Mouse (Mus musculus) cerebellum, postnatal 10 days (tissue): ENCODE measurements around the gene Epb41l2.

Source experiments
- DNase-seq, 2 experiments: peaks; one replicate each; pipeline ENCODE4 v3.0.0; 2021; ENCODE audit warnings: mixed read lengths in 2 of 2

The Epb41l2 gene

DNA sequence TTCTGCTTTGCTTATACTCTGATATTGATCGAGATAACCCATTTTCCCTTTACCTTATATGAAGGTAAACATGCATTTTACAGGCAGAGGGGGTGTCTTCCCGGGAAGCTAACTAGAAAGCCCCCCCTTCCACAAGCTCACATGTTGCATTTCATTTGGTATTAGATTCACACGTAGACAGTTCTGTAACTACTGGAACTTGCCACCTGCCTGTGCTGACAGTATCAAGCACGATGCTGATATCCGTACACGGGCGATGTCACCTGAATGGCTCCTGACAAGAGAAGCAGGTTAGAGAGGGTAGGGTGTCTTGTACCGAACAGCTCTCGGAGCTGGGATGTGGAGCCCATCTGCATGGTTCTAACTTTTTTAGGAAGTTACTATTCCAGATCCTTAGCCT is 41.0 kb downstream of the Epb41l2 start:
- no peak for DNase-seq

DNA sequence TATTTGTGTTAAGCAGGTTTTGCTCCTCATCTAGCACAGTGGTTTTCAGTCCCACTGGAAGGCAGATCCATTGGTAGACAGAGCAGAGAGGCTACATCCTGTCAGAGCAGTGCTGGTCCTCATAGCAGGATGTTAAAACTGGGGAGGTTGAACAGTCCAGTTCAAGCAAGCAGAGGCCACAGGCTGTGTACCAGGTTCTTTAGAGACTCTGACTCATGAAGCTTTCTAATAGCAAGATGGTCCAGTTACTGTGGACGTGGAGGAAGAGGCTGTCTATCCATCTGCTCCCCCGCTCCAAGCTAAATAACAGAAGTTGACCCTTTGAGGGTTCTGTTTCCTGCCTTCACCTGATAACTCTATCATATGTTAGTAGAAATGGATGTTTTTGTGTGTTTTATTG is 41.8 kb downstream of the Epb41l2 start:
- DNase-seq: no peak

DNA sequence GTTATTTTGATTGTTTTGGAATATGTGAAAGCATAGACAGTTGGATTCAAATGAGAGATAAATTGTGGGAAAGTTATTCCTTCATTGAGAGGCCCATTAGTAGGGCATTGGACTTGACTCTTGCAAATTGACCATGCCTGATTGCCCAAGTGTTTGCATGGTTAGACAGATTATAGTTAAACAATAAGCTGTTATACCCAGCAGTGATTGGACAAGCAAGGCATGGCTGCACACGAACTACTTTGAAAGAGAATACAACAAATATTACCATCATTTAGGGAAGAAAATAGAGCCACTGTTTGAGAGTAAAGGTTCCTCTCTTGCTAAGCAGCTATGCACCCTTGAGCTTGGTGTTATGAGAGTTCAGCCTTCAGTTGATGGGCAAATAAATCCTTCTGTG is 43.3 kb downstream of the Epb41l2 start:
- DNase-seq: no peak

DNA sequence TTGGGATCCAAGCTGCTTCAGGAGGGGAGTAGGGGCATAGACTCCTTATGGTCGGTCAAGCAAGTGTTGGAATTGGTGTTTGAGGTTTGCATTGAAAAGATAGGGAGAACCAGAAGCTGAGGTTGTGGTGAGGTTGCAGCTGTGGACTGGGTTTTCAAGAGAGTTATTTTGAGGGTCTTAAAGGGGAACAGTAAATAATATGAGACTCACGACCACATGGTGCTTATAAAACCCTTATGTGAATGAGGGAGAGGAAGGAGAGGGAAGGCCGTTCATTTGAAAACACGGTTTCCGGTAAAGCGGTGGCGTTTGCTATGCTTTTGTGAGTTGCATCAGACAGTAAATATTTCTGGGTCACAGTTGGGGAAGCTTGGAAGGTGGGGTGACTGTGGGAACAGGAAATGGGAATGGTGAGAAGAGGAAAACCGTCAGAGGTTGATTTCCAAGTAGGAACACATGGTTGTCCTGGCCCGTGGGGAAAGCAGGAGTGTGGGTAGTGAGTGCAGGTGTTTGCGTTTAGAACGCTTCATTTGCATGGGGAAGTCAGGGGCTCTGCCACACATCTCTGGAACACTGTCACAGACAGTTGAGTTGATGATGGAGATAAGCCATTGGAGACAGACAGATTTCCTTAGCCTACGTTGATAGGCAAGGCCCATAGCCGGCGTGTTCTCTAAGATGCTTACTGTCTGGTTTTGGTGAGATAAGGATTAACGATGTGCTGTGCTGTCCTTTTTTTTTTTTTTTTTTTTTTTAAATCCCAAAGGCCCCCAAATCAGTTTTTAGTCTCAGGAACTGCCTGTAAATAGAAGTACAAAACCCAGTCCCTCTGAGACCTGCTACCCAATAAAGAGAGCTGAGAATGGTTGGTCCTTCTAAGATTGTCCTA is 44.5 kb downstream of the Epb41l2 start:
- no peak for DNase-seq

DNA sequence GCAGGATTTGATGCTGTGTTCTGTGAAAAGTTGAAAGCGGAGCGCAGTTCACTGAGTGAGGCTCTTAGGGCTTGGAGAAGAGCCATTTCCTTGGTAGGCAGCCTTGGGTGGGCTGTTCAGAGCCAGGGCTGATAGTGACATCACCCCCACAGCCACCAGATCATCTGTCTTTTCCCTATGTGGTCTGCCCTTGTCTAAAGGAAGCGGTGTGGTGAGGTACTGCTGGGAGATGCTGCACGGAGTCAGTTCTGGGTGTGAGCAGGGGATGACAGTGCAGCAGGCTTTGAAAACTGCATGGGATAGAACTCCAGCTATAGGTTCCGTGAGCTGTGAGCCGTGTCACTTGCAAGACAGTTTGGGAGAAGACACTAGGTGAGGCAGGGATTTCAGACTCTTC is 45.1 kb downstream of the Epb41l2 start:
- peak in 1 of 2 experiments; percentile 8 for DNase-seq

GRCm38 (mm10) chr10:25405551-25405950 is 46.0 kb downstream of the Epb41l2 start:
- no peak for DNase-seq

- no peak for DNase-seq
Observed at GRCm38 (mm10) chr10:25406695-25407094, 47.1 kb downstream of the Epb41l2 start.

DNA sequence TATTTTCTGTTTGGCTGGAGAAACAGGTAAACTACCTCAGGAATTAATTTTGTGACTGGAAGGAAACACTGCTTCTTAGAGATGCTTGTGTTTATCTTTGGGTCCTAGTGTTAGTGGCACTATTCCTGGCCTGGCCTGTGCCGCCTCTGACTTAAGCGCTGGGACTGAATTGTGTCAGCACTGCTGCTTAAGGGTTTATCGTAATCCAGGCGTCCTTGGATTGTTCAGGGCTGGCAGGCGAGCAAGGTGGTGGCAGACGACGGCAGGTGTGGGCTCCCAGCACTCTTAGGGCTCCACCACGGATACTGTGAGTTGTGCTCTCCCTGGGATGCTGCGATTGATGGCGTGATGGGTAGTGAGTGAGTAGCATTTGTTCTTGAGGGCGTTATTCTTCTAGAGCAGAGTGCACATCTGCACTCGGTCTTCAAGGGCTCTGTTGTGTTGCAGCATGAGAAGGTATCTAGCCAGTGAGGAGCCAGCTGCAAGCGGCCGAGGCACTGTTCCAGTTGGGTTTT is 48.6 kb downstream of the Epb41l2 start:
- DNase-seq: no peak

- no peak for DNase-seq
Observed at GRCm38 (mm10) chr10:25411836-25412373, 52.3 kb downstream of the Epb41l2 start.

- no peak for DNase-seq
Observed at GRCm38 (mm10) chr10:25415188-25415717, 55.7 kb downstream of the Epb41l2 start.

GRCm38 (mm10) chr10:25416696-25417095 is 57.1 kb downstream of the Epb41l2 start:
- no peak for DNase-seq

- DNase-seq: no peak
Observed at GRCm38 (mm10) chr10:25426058-25426457, 66.5 kb downstream of the Epb41l2 start.

GRCm38 (mm10) chr10:25426814-25427213 is 67.2 kb downstream of the Epb41l2 start:
- no peak for DNase-seq

GRCm38 (mm10) chr10:25427523-25427922 is 67.9 kb downstream of the Epb41l2 start:
- DNase-seq: no peak

GRCm38 (mm10) chr10:25428658-25429057 is 69.1 kb downstream of the Epb41l2 start:
- DNase-seq: no peak

- DNase-seq: no peak
Observed at GRCm38 (mm10) chr10:25429346-25429745, 69.7 kb downstream of the Epb41l2 start.

- no peak for DNase-seq
Observed at GRCm38 (mm10) chr10:25430862-25431261, 71.3 kb downstream of the Epb41l2 start.

- no peak for DNase-seq
Observed at GRCm38 (mm10) chr10:25432351-25432750, 72.8 kb downstream of the Epb41l2 start.

GRCm38 (mm10) chr10:25432938-25433337 is 73.3 kb downstream of the Epb41l2 start:
- no peak for DNase-seq

- no peak for DNase-seq
Observed at GRCm38 (mm10) chr10:25433524-25433923, 73.9 kb downstream of the Epb41l2 start.

DNA sequence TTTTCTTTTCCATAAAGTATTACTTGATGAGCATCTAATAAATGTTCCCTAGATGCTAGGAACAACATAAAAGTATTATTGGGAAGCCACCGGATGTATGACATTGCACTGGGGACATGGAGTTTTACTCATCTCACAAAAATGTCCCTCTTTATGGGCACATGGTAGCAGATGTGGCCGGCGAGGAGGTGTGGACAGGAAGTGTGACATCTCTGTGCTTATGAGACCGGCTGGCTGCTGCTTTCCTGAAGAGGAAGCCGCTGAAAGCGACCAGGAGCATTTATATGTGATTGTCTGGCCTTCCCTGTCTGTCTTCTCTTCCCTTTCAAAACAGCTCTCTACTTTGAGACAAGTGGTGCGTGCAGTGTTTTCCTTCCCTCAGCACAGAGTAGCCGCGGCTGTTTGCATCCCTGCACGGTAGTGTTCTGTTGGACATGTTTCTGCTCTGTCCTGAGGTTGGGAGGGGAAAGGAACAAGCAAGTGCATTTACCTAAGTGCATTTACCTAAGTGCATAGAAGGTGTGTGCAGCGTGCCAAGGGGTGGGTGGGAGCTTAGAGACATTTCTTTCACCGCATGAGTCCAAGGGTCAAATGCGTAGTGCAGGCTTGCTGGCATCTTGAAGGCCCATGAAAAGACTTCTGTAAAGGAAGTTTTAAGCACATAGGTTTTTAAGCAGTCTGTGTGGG is 74.9 kb downstream of the Epb41l2 start:
- no peak for DNase-seq

GRCm38 (mm10) chr10:25436703-25437401 is 77.3 kb downstream of the Epb41l2 start:
- no peak for DNase-seq
